Mouse (Mus musculus): Measurements from ENCODE around the gene Bmx. TPM values are rescaled to one million over a fixed set of nuclear protein-coding genes. Genes with fewer than 3 reads are reported as not detected.

The Bmx gene
- polyA plus RNA-seq, 1 experiment from 2014 or later: 5.5 TPM

- Histone ChIP-seq H3K4me3 (ENCODE audit: low read length) (no peak overlapping the region), H3K27me3 (ENCODE audit: control insufficient read depth, insufficient read depth, low read length) (no peaks in the 10 kb centered on the region), H3K4me2 (ENCODE audit: low read depth, low read length) (no peak overlapping the region), H3K9ac (ENCODE audit: low read length) (no peak overlapping the region), H3K9me3 (replicated peaks; ENCODE audit: control insufficient read depth, low read length) (no peaks in the 10 kb centered on the region), H3K4me1 (ENCODE audit: control insufficient read depth, insufficient read depth, low read length) (no peaks in the 10 kb centered on the region), H3K27ac (ENCODE audit: low read length) (no peak overlapping the region), H3K36me3 (ENCODE audit: control insufficient read depth, insufficient read depth) (no peaks in the 10 kb centered on the region)
- ATAC-seq (replicated peaks; ENCODE audit: extremely low read depth, insufficient read depth, low FRiP score): no peak
Measured at GRCm38 (mm10) chrX:164189880-164190279, 68.1 kb downstream of the Bmx start.

- no peak overlapping the region for H3K4me3 ChIP-seq (ENCODE audit: low read length)
- no peak for ATAC-seq (replicated peaks; ENCODE audit: extremely low read depth, insufficient read depth, low FRiP score)
- WGBS: 18% methylated on average over 3 of the region's 3 CpGs
- H3K27ac ChIP-seq (ENCODE audit: low read length): no peak overlapping the region
- no peak overlapping the region for H3K9ac ChIP-seq (ENCODE audit: low read length)
- no peaks in the 10 kb centered on the region for H3K36me3 ChIP-seq (ENCODE audit: control insufficient read depth, insufficient read depth)
- no peaks in the 10 kb centered on the region for H3K9me3 ChIP-seq (replicated peaks; ENCODE audit: control insufficient read depth, low read length)
- H3K4me1 ChIP-seq (ENCODE audit: control insufficient read depth, insufficient read depth, low read length): no peaks in the 10 kb centered on the region
- no peaks in the 10 kb centered on the region for H3K27me3 ChIP-seq (ENCODE audit: control insufficient read depth, insufficient read depth, low read length)
- H3K4me2 ChIP-seq (ENCODE audit: low read depth, low read length): no peak overlapping the region
Measured at GRCm38 (mm10) chrX:164183844-164184243, 74.1 kb downstream of the Bmx start.

- no peak overlapping the region for H3K4me3 ChIP-seq (ENCODE audit: low read length)
- 13% methylated on average over 3 of the region's 3 CpGs for WGBS
- no peak for ATAC-seq (replicated peaks; ENCODE audit: extremely low read depth, insufficient read depth, low FRiP score)
- H3K4me2 ChIP-seq (ENCODE audit: low read depth, low read length): no peak overlapping the region
- H3K27ac ChIP-seq (ENCODE audit: low read length): no peak overlapping the region
- H3K27me3 ChIP-seq (ENCODE audit: control insufficient read depth, insufficient read depth, low read length): no peaks in the 10 kb centered on the region
- no peak overlapping the region for H3K9ac ChIP-seq (ENCODE audit: low read length)
- H3K4me1 ChIP-seq (ENCODE audit: control insufficient read depth, insufficient read depth, low read length): no peaks in the 10 kb centered on the region
- no peaks in the 10 kb centered on the region for H3K36me3 ChIP-seq (ENCODE audit: control insufficient read depth, insufficient read depth)
- H3K9me3 ChIP-seq (replicated peaks; ENCODE audit: control insufficient read depth, low read length): no peaks in the 10 kb centered on the region
Measured at GRCm38 (mm10) chrX:164179746-164180145, 78.2 kb downstream of the Bmx start.

GRCm38 (mm10) chrX:164178856-164179255, 79.1 kb downstream of the Bmx start:
- Histone ChIP-seq H3K36me3 (ENCODE audit: control insufficient read depth, insufficient read depth) (no peaks in the 10 kb centered on the region), H3K9ac (ENCODE audit: low read length) (no peak overlapping the region), H3K4me1 (ENCODE audit: control insufficient read depth, insufficient read depth, low read length) (no peaks in the 10 kb centered on the region), H3K27ac (ENCODE audit: low read length) (no peak overlapping the region), H3K9me3 (replicated peaks; ENCODE audit: control insufficient read depth, low read length) (no peaks in the 10 kb centered on the region), H3K4me2 (ENCODE audit: low read depth, low read length) (no peak overlapping the region), H3K27me3 (ENCODE audit: control insufficient read depth, insufficient read depth, low read length) (no peaks in the 10 kb centered on the region), H3K4me3 (ENCODE audit: low read length) (no peak overlapping the region)
- ATAC-seq (replicated peaks; ENCODE audit: extremely low read depth, insufficient read depth, low FRiP score): no peak
- 74% methylated on average over 2 of the region's 2 CpGs for WGBS

- 73% methylated on average over 2 of the region's 2 CpGs for WGBS
- no peak for ATAC-seq (replicated peaks; ENCODE audit: extremely low read depth, insufficient read depth, low FRiP score)
- no peak overlapping the region for H3K4me3 ChIP-seq (ENCODE audit: low read length)
- no peaks in the 10 kb centered on the region for H3K4me1 ChIP-seq (ENCODE audit: control insufficient read depth, insufficient read depth, low read length)
- H3K27ac ChIP-seq (ENCODE audit: low read length): no peak overlapping the region
- H3K27me3 ChIP-seq (ENCODE audit: control insufficient read depth, insufficient read depth, low read length): no peaks in the 10 kb centered on the region
- H3K36me3 ChIP-seq (ENCODE audit: control insufficient read depth, insufficient read depth): no peaks in the 10 kb centered on the region
- no peak overlapping the region for H3K4me2 ChIP-seq (ENCODE audit: low read depth, low read length)
- H3K9ac ChIP-seq (ENCODE audit: low read length): no peak overlapping the region
- H3K9me3 ChIP-seq (replicated peaks; ENCODE audit: control insufficient read depth, low read length): no peaks in the 10 kb centered on the region
Measured at GRCm38 (mm10) chrX:164175780-164176179, 82.2 kb downstream of the Bmx start.

GRCm38 (mm10) chrX:164175311-164175710, 82.7 kb downstream of the Bmx start:
- H3K36me3 ChIP-seq (ENCODE audit: control insufficient read depth, insufficient read depth): no peaks in the 10 kb centered on the region
- no peak overlapping the region for H3K27ac ChIP-seq (ENCODE audit: low read length)
- no peak overlapping the region for H3K4me2 ChIP-seq (ENCODE audit: low read depth, low read length)
- H3K9ac ChIP-seq (ENCODE audit: low read length): no peak overlapping the region
- no peak overlapping the region for H3K4me3 ChIP-seq (ENCODE audit: low read length)
- no peaks in the 10 kb centered on the region for H3K27me3 ChIP-seq (ENCODE audit: control insufficient read depth, insufficient read depth, low read length)
- no peak for ATAC-seq (replicated peaks; ENCODE audit: extremely low read depth, insufficient read depth, low FRiP score)
- no peaks in the 10 kb centered on the region for H3K9me3 ChIP-seq (replicated peaks; ENCODE audit: control insufficient read depth, low read length)
- no peaks in the 10 kb centered on the region for H3K4me1 ChIP-seq (ENCODE audit: control insufficient read depth, insufficient read depth, low read length)
- 83% methylated on average over 1 of the region's 1 CpGs for WGBS

GRCm38 (mm10) chrX:164173880-164174279, 84.1 kb downstream of the Bmx start:
- WGBS: 80% methylated on average over 4 of the region's 4 CpGs
- Histone ChIP-seq H3K9ac (ENCODE audit: low read length) (no peak overlapping the region), H3K27me3 (ENCODE audit: control insufficient read depth, insufficient read depth, low read length) (no peaks in the 10 kb centered on the region), H3K27ac (ENCODE audit: low read length) (no peak overlapping the region), H3K4me1 (ENCODE audit: control insufficient read depth, insufficient read depth, low read length) (no peaks in the 10 kb centered on the region), H3K4me2 (ENCODE audit: low read depth, low read length) (no peak overlapping the region), H3K4me3 (ENCODE audit: low read length) (no peak overlapping the region), H3K9me3 (replicated peaks; ENCODE audit: control insufficient read depth, low read length) (no peaks in the 10 kb centered on the region), H3K36me3 (ENCODE audit: control insufficient read depth, insufficient read depth) (no peaks in the 10 kb centered on the region)
- ATAC-seq (replicated peaks; ENCODE audit: extremely low read depth, insufficient read depth, low FRiP score): no peak

GRCm38 (mm10) chrX:164171034-164171433, 87.0 kb downstream of the Bmx start:
- ATAC-seq (replicated peaks; ENCODE audit: extremely low read depth, insufficient read depth, low FRiP score): no peak
- no peak overlapping the region for H3K4me2 ChIP-seq (ENCODE audit: low read depth, low read length)
- H3K4me1 ChIP-seq (ENCODE audit: control insufficient read depth, insufficient read depth, low read length): no peaks in the 10 kb centered on the region
- WGBS: 55% methylated on average over 2 of the region's 2 CpGs
- H3K9ac ChIP-seq (ENCODE audit: low read length): no peak overlapping the region
- H3K36me3 ChIP-seq (ENCODE audit: control insufficient read depth, insufficient read depth): no peaks in the 10 kb centered on the region
- H3K27ac ChIP-seq (ENCODE audit: low read length): no peak overlapping the region
- H3K9me3 ChIP-seq (replicated peaks; ENCODE audit: control insufficient read depth, low read length): no peaks in the 10 kb centered on the region
- no peak overlapping the region for H3K4me3 ChIP-seq (ENCODE audit: low read length)
- no peaks in the 10 kb centered on the region for H3K27me3 ChIP-seq (ENCODE audit: control insufficient read depth, insufficient read depth, low read length)

- Histone ChIP-seq H3K9me3 (replicated peaks; ENCODE audit: control insufficient read depth, low read length) (no peaks in the 10 kb centered on the region), H3K4me2 (ENCODE audit: low read depth, low read length) (no peak overlapping the region), H3K4me1 (ENCODE audit: control insufficient read depth, insufficient read depth, low read length) (no peaks in the 10 kb centered on the region), H3K27ac (ENCODE audit: low read length) (no peak overlapping the region), H3K4me3 (ENCODE audit: low read length) (no peak overlapping the region), H3K9ac (ENCODE audit: low read length) (no peak overlapping the region), H3K36me3 (ENCODE audit: control insufficient read depth, insufficient read depth) (no peaks in the 10 kb centered on the region), H3K27me3 (ENCODE audit: control insufficient read depth, insufficient read depth, low read length) (no peaks in the 10 kb centered on the region)
- no peak for ATAC-seq (replicated peaks; ENCODE audit: extremely low read depth, insufficient read depth, low FRiP score)
- WGBS: 60% methylated on average over 1 of the region's 1 CpGs
Measured at GRCm38 (mm10) chrX:164164681-164165080, 93.3 kb downstream of the Bmx start.

- H3K36me3 ChIP-seq (ENCODE audit: control insufficient read depth, insufficient read depth): no peaks in the 10 kb centered on the region
- no peaks in the 10 kb centered on the region for H3K9me3 ChIP-seq (replicated peaks; ENCODE audit: control insufficient read depth, low read length)
- no peaks in the 10 kb centered on the region for H3K4me1 ChIP-seq (ENCODE audit: control insufficient read depth, insufficient read depth, low read length)
- ATAC-seq (replicated peaks; ENCODE audit: extremely low read depth, insufficient read depth, low FRiP score): no peak
- WGBS: 72% methylated on average over 5 of the region's 5 CpGs
- H3K27me3 ChIP-seq (ENCODE audit: control insufficient read depth, insufficient read depth, low read length): no peaks in the 10 kb centered on the region
- H3K9ac ChIP-seq (ENCODE audit: low read length): no peak overlapping the region
- H3K4me2 ChIP-seq (ENCODE audit: low read depth, low read length): no peak overlapping the region
- H3K27ac ChIP-seq (ENCODE audit: low read length): no peak overlapping the region
- no peak overlapping the region for H3K4me3 ChIP-seq (ENCODE audit: low read length)
Measured at GRCm38 (mm10) chrX:164154594-164154993, 103.4 kb downstream of the Bmx start.

All from heart, embryonic 16.5 days (tissue).